Mouse (Mus musculus) hindbrain, embryonic 12.5 days (tissue): ENCODE measurements at regions not wholly inside any gene's neighbourhood (a gene's known extent, or its start where the extent isn't known, plus 50 kb on each side); places are given as distances from the start of the nearest gene placed in this dataset.
A peak's percentile ranks its signal among the peaks of the same experiment; 100 is the strongest.

Experiments used
- ATAC-seq: fragments of 200-750 bp; cut with Nextera tagmentation; 2 replicates; pipeline ENCODE4 v1.8.0; 2017; ENCODE audit warnings: moderate TSS enrichment; ENCODE audit not compliant: low FRiP score
- H3K27ac ChIP-seq: fragments of 300-500 bp; sonication (generic); 2 replicates; pipeline ENCODE4 v1.5.1; 2016; ENCODE audit warnings: mild to moderate bottlenecking
- H3K27me3 ChIP-seq: fragments of 300-500 bp; sonication (generic); 2 replicates; pipeline ENCODE4 v1.6.1; 2016; ENCODE audit warnings: mild to moderate bottlenecking
- H3K36me3 ChIP-seq: fragments of 300-500 bp; sonication (generic); 2 replicates; pipeline ENCODE4 v1.6.1; 2016; ENCODE audit warnings: mild to moderate bottlenecking
- H3K4me1 ChIP-seq: fragments of 300-500 bp; sonication (generic); 2 replicates; pipeline ENCODE4 v1.6.1; 2016
- H3K4me2 ChIP-seq: fragments of 300-500 bp; sonication (generic); replicated peaks from 2 replicates; pipeline ENCODE4 v1.6.1; 2016; ENCODE audit warnings: mild to moderate bottlenecking
- H3K4me3 ChIP-seq: fragments of 300-500 bp; sonication (generic); 2 replicates; pipeline ENCODE4 v1.5.1; 2016; ENCODE audit warnings: mild to moderate bottlenecking
- H3K9ac ChIP-seq: fragments of 300-500 bp; sonication (generic); 2 replicates; pipeline ENCODE4 v1.6.1; 2016; ENCODE audit warnings: mild to moderate bottlenecking, moderate library complexity
- H3K9me3 ChIP-seq: fragments of 300-500 bp; sonication (generic); replicated peaks from 2 replicates; pipeline ENCODE4 v1.6.1; 2016; ENCODE audit warnings: mild to moderate bottlenecking
- WGBS: fragments of 180-500 bp; shearing (Covaris S2); methylation state at CpG from one replicate; pipeline ENCODE4 v1.1.7; 2016; 5-methylcytosine and 5-hydroxymethylcytosine counted together

GRCm38 (mm10) chr14:17234898-17235297, 415.9 kb upstream of the Rarb start:
- H3K4me3 ChIP-seq: no peak overlapping the region
- H3K4me2 ChIP-seq: no peak overlapping the region
- no peak overlapping the region for H3K27ac ChIP-seq
- no peaks in the 10 kb centered on the region for H3K9me3 ChIP-seq
- H3K9ac ChIP-seq: no peak overlapping the region
- ATAC-seq: no peak
- no peaks in the 10 kb centered on the region for H3K36me3 ChIP-seq
- no peaks in the 10 kb centered on the region for H3K27me3 ChIP-seq
- H3K4me1 ChIP-seq: no peaks in the 10 kb centered on the region

- no peak for ATAC-seq
- H3K9me3 ChIP-seq: no peaks in the 10 kb centered on the region
- H3K4me2 ChIP-seq: no peak overlapping the region
- H3K9ac ChIP-seq: no peak overlapping the region
- no peaks in the 10 kb centered on the region for H3K4me1 ChIP-seq
- H3K4me3 ChIP-seq: no peak overlapping the region
- no peaks in the 10 kb centered on the region for H3K36me3 ChIP-seq
- H3K27me3 ChIP-seq: no peaks in the 10 kb centered on the region
- 98% methylated on average over 2 of the region's 2 CpGs for WGBS
- H3K27ac ChIP-seq: no peak overlapping the region
Observed at GRCm38 (mm10) chr14:17211502-17211901, 392.5 kb upstream of the Rarb start.

GRCm38 (mm10) chr14:17205691-17206090, 386.7 kb upstream of the Rarb start:
- Histone ChIP-seq H3K4me2 (no peak overlapping the region), H3K4me1 (no peaks in the 10 kb centered on the region), H3K27ac (no peak overlapping the region), H3K36me3 (no peaks in the 10 kb centered on the region), H3K9me3 (peaks cover 7% of the 10 kb centered on the region; the same call in 1 of the 2 replicates), H3K9ac (no peak overlapping the region), H3K4me3 (no peak overlapping the region), H3K27me3 (no peaks in the 10 kb centered on the region)
- WGBS: 88% methylated on average over 1 of the region's 1 CpGs
- no peak for ATAC-seq

- peaks cover 10% of the 10 kb centered on the region; the same call in 1 of the 2 replicates for H3K9me3 ChIP-seq
- H3K4me2 ChIP-seq: no peak overlapping the region
- H3K9ac ChIP-seq: no peak overlapping the region
- no peaks in the 10 kb centered on the region for H3K4me1 ChIP-seq
- 63% methylated on average over 1 of the region's 1 CpGs for WGBS
- H3K4me3 ChIP-seq: no peak overlapping the region
- H3K36me3 ChIP-seq: no peaks in the 10 kb centered on the region
- H3K27me3 ChIP-seq: no peaks in the 10 kb centered on the region
- ATAC-seq: no peak
- no peak overlapping the region for H3K27ac ChIP-seq
Observed at GRCm38 (mm10) chr14:17203251-17204015, 384.5 kb upstream of the Rarb start.

GRCm38 (mm10) chr14:17192953-17193352, 374.0 kb upstream of the Rarb start:
- no peak for ATAC-seq

GRCm38 (mm10) chr14:17173218-17173617, 354.3 kb upstream of the Rarb start:
- Histone ChIP-seq H3K27ac (no peak overlapping the region), H3K27me3 (peaks cover 11% of the 10 kb centered on the region), H3K36me3 (no peaks in the 10 kb centered on the region), H3K4me3 (peak overlapping the region; percentile 53), H3K9me3 (no peaks in the 10 kb centered on the region), H3K4me1 (peaks cover 9% of the 10 kb centered on the region), H3K4me2 (peak overlapping the region; percentile 86), H3K9ac (no peak overlapping the region)
- no peak for ATAC-seq
- 41% methylated on average over 7 of the region's 7 CpGs for WGBS

More at GRCm38 (mm10) chr14:17192953-17193352, 374.0 kb upstream of the Rarb start:
- Histone ChIP-seq H3K4me3 (no peak overlapping the region), H3K4me1 (no peaks in the 10 kb centered on the region), H3K27me3 (no peaks in the 10 kb centered on the region), H3K4me2 (no peak overlapping the region), H3K9me3 (no peaks in the 10 kb centered on the region), H3K36me3 (no peaks in the 10 kb centered on the region), H3K27ac (no peak overlapping the region), H3K9ac (no peak overlapping the region)
- WGBS: 93% methylated on average over 2 of the region's 2 CpGs

GRCm38 (mm10) chr14:17172330-17173110, 353.6 kb upstream of the Rarb start:
- 2% methylated on average over 35 of the region's 35 CpGs for WGBS
- Histone ChIP-seq H3K4me1 (peaks cover 9% of the 10 kb centered on the region), H3K4me3 (peak overlapping the region; percentile 53), H3K4me2 (peak overlapping the region; percentile 86), H3K9ac (peak overlapping the region; percentile 59), H3K9me3 (no peaks in the 10 kb centered on the region), H3K36me3 (no peaks in the 10 kb centered on the region), H3K27me3 (peaks cover 11% of the 10 kb centered on the region), H3K27ac (no peak overlapping the region)
- peak; percentile 95 for ATAC-seq

- Histone ChIP-seq H3K9ac (peak overlapping the region; percentile 59), H3K9me3 (no peaks in the 10 kb centered on the region), H3K36me3 (no peaks in the 10 kb centered on the region), H3K4me3 (peak overlapping the region; percentile 53), H3K27ac (no peak overlapping the region), H3K4me2 (peak overlapping the region; percentile 86), H3K4me1 (peaks cover 9% of the 10 kb centered on the region), H3K27me3 (peaks cover 11% of the 10 kb centered on the region)
- 41% methylated on average over 5 of the region's 5 CpGs for WGBS
- ATAC-seq: peak; percentile 49
Observed at GRCm38 (mm10) chr14:17171896-17172295, 352.9 kb upstream of the Rarb start.

- H3K4me1 ChIP-seq: no peaks in the 10 kb centered on the region
- no peaks in the 10 kb centered on the region for H3K27me3 ChIP-seq
- WGBS: 87% methylated on average over 4 of the region's 4 CpGs
- no peak overlapping the region for H3K9ac ChIP-seq
- H3K27ac ChIP-seq: no peak overlapping the region
- no peak overlapping the region for H3K4me3 ChIP-seq
- H3K4me2 ChIP-seq: no peak overlapping the region
- no peak for ATAC-seq
- H3K9me3 ChIP-seq: no peaks in the 10 kb centered on the region
- H3K36me3 ChIP-seq: no peaks in the 10 kb centered on the region
Observed at GRCm38 (mm10) chr14:17158324-17158723, 339.4 kb upstream of the Rarb start.

- ATAC-seq: no peak
- Histone ChIP-seq H3K27me3 (no peaks in the 10 kb centered on the region), H3K9me3 (no peaks in the 10 kb centered on the region), H3K36me3 (no peaks in the 10 kb centered on the region), H3K4me3 (no peak overlapping the region), H3K27ac (no peak overlapping the region), H3K4me1 (no peaks in the 10 kb centered on the region), H3K4me2 (no peak overlapping the region), H3K9ac (no peak overlapping the region)
- 64% methylated on average over 2 of the region's 2 CpGs for WGBS
Observed at GRCm38 (mm10) chr14:17156402-17156954, 337.5 kb upstream of the Rarb start.

GRCm38 (mm10) chr14:17120679-17121078, 301.7 kb upstream of the Rarb start:
- H3K4me2 ChIP-seq: no peak overlapping the region
- no peak overlapping the region for H3K27ac ChIP-seq
- ATAC-seq: no peak
- no peaks in the 10 kb centered on the region for H3K9me3 ChIP-seq
- 89% methylated on average over 1 of the region's 1 CpGs for WGBS
- no peaks in the 10 kb centered on the region for H3K27me3 ChIP-seq
- no peak overlapping the region for H3K9ac ChIP-seq
- H3K4me3 ChIP-seq: no peak overlapping the region
- no peaks in the 10 kb centered on the region for H3K36me3 ChIP-seq
- H3K4me1 ChIP-seq: no peaks in the 10 kb centered on the region

- Histone ChIP-seq H3K27ac (no peak overlapping the region), H3K27me3 (no peaks in the 10 kb centered on the region), H3K9ac (no peak overlapping the region), H3K9me3 (no peaks in the 10 kb centered on the region), H3K4me3 (no peak overlapping the region), H3K4me2 (no peak overlapping the region), H3K36me3 (no peaks in the 10 kb centered on the region), H3K4me1 (no peaks in the 10 kb centered on the region)
- no peak for ATAC-seq
- 88% methylated on average over 1 of the region's 1 CpGs for WGBS
Observed at GRCm38 (mm10) chr14:17106668-17107067, 287.7 kb upstream of the Rarb start.
